Mouse (Mus musculus): Measurements from ENCODE around the gene Rere.

Gene Rere

GRCm38 (mm10) chr4:150349680-150350101 lies 68.2 kb downstream of the Rere start:
- no peak for DNase-seq

DNA sequence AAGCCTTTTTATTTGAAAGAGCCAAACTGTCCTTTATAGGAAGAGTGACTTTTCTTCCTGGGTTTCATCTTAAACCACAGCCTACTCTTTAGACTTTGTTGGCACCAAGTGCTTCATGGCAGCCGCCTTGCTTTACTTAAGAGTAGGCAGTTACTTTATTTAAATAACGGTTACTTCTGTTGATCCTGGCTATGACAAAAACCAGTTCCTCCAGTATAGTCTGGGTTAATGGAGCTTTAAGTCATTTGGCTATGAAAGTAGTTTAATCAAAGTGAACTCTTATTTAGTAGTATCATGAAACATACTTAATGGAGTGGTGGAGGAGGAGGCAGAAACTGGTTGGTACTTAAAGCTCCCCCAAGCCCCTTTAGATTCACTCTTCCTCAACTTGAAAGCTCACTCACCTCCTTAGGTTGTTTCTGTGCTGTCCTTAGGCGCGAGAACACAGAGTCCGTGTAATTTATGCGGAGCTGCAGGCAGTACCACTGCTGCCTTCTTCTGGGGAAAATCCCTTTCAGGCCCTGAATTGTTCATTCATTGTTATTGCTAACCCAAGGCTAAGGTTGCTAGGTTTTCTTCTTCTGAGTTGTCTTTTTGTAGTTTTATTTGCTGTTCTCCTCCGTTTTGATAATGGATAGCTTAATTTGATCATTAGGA lies 70.1 kb downstream of the Rere start:
- no peak for DNase-seq

DNA sequence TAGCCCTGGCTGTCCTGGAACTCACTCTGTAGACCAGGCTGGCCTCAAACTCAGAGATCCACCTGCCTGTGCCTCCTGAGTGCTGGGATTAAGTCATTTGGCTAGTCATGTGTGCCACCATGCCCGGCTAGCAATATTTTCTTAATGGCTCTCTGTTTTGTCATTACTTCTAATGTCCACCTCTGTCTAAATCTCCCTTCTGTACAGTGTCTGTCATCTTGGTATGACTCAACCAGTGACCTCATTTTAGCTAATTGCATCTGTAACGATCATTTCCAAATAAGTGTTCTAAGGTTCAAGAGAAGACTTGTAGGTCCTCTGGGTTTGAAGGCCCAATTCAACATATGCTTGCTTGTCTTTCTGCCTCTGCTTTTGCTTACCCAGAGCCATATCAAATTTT lies 71.3 kb downstream of the Rere start:
- DNase-seq, result no peak

DNA sequence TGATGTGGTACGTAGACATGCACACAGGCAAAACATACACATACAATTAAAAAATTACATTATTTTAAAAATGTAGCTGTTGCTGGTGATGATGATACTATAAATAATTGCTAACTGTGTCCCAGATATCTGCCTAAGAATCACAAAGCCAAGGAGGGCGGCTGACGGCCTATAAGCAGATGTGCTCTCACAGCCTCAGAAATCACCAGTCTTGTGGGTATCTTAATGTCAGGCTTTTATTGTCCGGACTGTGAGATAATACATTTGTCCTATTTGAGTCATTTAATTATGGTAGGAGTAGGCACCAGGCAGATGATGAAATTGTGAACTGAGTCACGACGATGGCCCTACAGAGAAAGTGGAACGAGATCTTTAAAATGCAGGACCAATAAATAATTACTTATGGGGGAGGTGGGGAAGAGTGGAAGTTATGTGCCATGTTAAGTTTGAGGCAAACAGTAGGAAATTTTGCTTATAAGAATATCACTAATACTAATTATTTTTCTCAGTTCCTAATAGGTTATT lies 72.0 kb downstream of the Rere start:
- DNase-seq, result no peak

- DNase-seq, result no peak
These were observed 74.4 kb downstream of the Rere start for GRCm38 (mm10) chr4:150355801-150356200.

DNA sequence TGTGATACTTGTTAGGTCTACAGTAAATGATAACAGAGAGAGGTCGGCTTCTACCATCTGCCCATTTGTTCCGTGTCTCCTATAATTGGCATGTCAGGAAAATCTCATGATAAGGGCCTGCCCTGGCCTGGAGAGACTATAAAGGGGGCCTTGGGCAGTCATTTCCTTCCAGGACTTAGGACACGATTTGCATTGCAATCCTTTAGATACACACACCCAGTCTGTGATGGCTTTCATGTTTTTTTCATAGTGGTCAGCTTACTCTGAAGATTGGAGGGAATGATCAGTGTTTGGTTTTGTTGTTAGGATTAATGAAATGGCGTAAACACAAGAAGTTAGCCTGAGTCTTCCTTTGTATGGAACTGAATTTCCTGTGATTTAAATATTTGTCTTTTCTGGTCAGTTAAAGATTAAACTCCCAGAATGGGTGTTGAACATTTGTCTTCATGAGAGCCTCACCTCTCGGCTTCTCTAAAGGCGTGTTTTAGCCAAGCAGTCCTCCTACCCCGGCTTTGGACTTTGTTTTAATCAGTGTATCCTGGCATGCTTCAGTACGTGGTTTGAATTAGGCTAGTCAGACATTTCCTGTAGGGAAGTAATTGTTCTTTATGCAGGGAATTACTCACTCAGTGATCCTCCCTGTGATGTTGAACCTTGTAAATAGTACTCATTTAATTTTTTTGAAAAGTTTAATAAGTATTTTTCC lies 80.7 kb downstream of the Rere start:
- no peak for DNase-seq

DNA sequence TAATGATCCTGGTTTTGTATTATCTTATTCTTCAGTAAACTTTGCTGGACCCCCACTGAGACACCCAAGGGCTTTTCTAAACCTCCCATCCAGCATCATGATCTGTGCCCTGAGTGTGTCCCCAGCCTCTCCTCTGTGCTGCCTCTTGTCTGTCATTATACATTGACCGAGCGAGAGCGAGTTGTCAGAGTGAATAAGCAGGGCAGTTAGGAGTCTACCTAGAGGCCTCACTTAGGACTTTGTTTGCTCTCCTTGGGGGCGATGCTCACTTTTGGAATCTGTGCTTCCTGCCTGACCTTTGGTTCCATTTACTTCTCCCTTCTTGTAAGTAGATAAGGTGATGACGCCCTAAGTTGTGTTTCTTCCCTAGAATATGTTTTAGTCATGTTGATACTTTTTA lies 81.4 kb downstream of the Rere start:
- DNase-seq, result no peak

DNA sequence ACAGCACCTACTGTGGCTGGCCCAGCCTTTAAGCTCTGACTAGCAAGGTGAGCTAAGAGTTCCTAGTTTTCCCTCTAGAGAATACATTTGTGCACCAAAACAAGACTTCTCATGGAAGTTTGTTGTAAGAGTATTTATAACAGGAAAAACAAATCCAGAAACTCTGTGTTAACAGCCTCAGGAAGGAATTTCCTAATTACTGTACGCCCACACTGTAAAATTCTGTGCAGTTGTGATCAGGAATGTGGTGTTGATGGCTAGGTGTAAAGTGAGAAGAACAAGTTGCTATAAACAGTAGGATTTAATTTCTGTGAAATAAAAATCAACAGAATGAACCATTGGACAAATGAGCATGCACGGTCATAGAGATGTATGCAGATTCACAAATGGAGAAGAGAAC lies 83.3 kb downstream of the Rere start:
- no peak for DNase-seq

- DNase-seq, result no peak
These were observed 85.2 kb downstream of the Rere start for GRCm38 (mm10) chr4:150366510-150367208.

DNA sequence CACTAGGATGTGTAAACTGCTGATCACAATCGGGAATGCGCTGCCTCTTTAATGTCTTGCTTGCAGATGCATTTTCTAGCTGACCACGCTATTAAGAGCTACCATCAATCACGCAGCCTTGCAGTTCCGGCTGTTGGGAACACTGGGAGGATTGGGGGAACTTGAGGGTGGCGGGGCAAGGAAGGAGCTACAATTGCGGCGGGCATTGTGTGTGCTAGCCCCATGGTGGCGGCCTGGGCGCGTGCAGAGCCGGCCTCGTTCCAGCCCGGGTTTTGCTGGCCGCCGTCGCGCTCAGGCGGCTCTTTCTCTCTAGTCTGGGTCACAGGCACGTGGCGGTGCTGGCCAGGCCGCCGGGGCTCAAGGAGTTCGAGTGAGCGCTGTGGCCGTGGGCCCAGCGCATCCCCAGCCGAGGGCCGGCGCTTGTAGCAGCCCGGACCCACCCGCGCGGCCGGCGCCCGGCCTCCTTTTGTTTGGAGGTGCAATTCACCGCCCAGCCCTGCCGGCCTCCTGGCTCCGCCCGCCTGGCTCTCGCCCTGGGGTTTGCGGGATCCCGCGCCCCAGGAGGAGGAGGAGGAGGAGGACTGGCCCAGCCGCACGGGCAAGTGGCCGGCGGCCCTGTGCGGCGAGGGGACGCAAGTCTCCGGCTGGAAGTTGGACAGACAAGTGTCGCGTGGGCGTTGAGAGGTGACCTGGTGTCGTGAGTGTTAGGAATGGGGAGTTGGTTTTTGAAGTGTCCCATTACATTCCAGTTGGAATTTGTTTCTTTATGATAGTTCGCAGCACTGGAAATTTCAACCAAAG lies 90.3 kb downstream of the Rere start:
- DNase-seq, result peak; percentile 72

GRCm38 (mm10) chr4:150372631-150373041 lies 91.2 kb downstream of the Rere start:
- no peak for DNase-seq

- no peak for DNase-seq
These were observed 92.0 kb downstream of the Rere start for GRCm38 (mm10) chr4:150373111-150374109.

DNA sequence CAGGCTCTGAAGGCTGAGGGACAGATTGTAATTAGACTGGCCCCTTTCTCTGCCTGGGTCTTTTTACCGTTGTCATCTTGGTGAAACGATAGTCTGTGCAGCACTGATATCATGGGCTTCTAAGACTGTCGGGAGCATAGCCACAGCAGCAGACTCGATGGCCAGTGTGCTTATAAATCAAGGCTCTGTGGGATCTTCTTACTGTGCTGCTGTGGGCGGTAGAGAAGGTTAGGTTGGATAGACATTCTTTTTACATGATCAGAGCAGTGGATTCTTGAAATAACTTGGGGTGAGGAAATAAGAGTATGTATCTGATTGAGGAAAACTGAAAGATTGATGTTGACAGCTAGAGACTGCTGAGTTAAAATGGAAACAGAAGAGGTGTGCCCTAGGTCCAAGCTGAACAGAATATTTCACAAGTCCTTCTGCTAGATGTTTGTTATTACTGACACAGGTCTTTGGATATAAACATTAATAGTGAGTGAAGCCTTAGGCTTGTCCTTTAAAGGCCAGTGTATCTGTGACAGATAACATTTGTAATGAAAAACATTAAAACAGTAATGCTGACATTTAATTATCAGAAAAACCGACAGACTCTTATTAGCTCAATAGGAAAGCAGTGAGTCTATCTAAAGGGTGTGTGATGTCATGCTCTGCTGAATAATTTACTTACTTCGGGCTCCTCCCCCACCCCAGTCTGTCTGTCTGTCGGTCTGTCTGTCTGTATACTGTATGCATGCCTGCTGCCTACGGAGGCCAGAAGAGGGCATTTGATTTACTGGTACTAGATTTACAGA lies 93.4 kb downstream of the Rere start:
- no peak for DNase-seq

DNA sequence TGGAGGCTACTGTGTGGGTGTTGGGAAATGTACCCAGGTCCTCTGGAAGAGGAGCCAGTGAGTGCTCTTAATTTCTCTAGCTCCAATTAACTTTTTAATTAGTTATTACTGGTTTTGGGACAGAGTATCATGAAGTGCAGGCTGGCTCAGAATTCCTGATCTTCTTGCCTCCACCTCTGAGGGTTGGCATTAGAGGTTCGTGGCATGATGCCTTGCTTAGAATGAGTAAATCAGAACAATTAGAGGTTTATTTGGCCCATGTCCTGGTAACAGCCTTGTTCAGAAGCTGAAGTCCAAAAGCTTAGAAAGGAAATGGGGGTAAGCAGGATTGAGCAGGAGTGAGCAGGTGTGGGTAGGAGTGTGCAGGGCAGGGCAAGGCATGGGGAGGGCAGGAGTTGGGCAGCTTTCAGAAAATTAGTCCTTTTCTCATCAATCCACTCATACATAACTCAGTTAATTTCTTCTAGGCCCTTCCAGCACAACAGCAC lies 94.0 kb downstream of the Rere start:
- DNase-seq, result no peak

- no peak for DNase-seq
These were observed 97.9 kb downstream of the Rere start for GRCm38 (mm10) chr4:150379313-150379712.

DNA sequence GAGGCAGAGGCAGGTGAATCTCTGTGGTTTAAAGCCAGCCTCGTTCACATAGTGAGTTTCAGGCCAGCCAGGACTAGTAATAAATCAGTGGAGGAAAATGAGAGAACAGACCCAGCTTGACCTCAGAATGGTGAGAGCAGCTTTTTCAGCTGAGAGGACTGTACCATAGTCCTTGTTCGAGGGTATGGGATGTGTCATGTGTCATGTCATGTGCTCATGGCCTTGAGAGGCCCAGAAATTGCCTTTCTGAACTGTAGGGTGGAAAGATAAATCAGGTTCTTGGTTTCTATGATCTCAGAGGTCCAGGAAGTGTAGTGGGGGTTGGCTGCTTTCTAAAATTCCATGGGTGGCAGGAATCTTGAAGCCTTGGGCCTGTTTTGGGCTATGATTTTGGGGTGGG lies 98.3 kb downstream of the Rere start:
- no peak for DNase-seq

DNA sequence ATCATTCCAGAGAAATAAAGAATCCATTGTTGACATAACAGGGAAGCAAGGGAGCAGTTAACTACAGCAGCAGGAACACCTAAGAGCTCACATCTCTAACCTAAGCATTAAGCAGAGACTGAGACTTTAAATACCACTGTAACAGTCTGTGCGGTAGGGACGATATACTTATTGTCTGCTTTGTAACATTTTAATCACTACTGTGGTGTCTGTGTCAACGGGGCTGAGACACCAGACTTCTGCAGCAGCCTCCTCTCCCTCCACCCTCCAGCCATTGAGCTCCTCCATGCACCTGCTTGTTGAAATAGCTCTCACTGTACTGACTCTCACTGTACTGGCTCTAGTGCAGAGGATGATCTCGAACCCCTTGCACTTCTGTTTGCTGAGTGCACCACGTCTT lies 98.8 kb downstream of the Rere start:
- DNase-seq, result no peak

- DNase-seq, result no peak
These were observed 101.1 kb downstream of the Rere start for GRCm38 (mm10) chr4:150382504-150382903.

GRCm38 (mm10) chr4:150384405-150384804 lies 103.0 kb downstream of the Rere start:
- DNase-seq, result no peak

- no peak for DNase-seq
These were observed 103.5 kb downstream of the Rere start for GRCm38 (mm10) chr4:150384899-150385298.

DNA sequence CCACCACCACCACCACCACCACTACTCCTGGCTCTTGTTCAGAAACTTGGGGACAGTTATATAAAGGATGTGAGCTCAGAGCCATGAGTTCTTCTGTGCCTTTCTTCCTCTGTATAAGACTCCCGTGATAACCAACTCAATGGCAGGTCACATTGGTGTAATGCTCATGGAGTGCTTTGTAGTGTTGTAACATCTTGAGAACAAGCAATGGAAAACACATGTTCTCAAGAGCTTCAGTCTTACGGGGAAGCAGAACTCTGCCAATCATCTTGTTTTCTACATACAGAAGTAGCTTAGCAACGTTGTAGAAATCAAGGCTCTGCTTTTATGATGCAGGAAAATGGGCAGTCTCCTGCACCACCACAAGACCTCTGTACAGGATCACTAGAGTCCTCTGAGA lies 107.1 kb downstream of the Rere start:
- no peak for DNase-seq
